Mouse (Mus musculus): ENCODE measurements around the gene Baiap2.

DNA sequence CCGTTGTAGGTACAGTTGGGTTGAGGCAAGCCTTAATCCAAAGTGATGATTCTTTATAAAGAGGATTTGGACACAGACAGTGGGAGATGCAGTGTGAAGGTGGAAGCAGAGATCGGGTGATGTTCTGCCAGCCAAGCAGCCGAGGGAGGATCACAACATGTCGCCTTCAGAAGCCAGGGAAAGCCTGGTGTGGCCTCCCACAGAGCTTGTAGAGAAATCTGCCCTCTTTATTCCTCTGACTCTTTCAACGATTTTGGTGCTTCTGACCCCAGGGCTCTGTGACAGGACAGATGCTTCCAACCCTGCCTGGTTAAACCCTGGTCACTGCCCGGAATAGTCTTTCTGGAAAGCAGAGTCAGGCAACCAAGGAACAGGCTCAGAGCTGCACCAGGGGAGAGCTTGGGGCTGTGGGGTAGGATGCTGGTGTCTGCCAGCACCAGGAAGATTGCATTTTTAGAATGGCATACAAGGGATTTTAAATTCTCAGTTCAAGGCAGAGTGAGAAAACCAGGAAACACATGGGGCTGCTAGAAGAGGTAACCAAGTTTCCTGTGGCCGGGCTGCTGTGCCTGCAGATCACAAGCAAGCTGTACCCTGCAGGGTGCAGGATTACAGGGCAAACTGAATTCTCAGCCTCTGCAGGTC is 35.4 kb upstream of the Baiap2 start:
- TF ChIP-seq CTCF (IDR thresholded peaks at IDR 0.05; ENCODE audit: control insufficient read depth, insufficient read depth, insufficient read length) (no peak), MYOD1 (IDR thresholded peaks at IDR 0.05; ENCODE audit: control insufficient read depth, insufficient read length, low read depth) (no peak)
